Mouse (Mus musculus): Measurements from ENCODE around the gene Fbxw5. TPM values are rescaled to one million over a fixed set of nuclear protein-coding genes. Genes with fewer than 3 reads are reported as not detected.

Fbxw5 gene
- total RNA-seq (2017): 33.3 to 58.1 TPM (median 38.6 TPM) in 3 replicates

GRCm38 (mm10) chr2:25500576-25501405, at the start of gene Fbxw5:
TSS of gene Fbxw5 (plus strand) at chr2:25500750.
- ATAC-seq (replicated peaks; ENCODE audit: insufficient number of reproducible peaks, low FRiP score, low TSS enrichment, poor library complexity, severe bottlenecking): peak; percentile 70

GRCm38 (mm10) chr2:25450853-25451647, 49.5 kb upstream of the Fbxw5 start:
- no peak for ATAC-seq (replicated peaks; ENCODE audit: insufficient number of reproducible peaks, low FRiP score, low TSS enrichment, poor library complexity, severe bottlenecking)

- ATAC-seq (replicated peaks; ENCODE audit: insufficient number of reproducible peaks, low FRiP score, low TSS enrichment, poor library complexity, severe bottlenecking): no peak
Observed at GRCm38 (mm10) chr2:25452951-25453350, 47.6 kb upstream of the Fbxw5 start.

GRCm38 (mm10) chr2:25456205-25456953, 44.2 kb upstream of the Fbxw5 start, which contains the start of gene Clic3:
TSS of gene Clic3 (plus strand) at chr2:25456838.
- ATAC-seq (replicated peaks; ENCODE audit: insufficient number of reproducible peaks, low FRiP score, low TSS enrichment, poor library complexity, severe bottlenecking): no peak

GRCm38 (mm10) chr2:25457022-25457896, 43.3 kb upstream of the Fbxw5 start:
- no peak for ATAC-seq (replicated peaks; ENCODE audit: insufficient number of reproducible peaks, low FRiP score, low TSS enrichment, poor library complexity, severe bottlenecking)

- ATAC-seq (replicated peaks; ENCODE audit: insufficient number of reproducible peaks, low FRiP score, low TSS enrichment, poor library complexity, severe bottlenecking): no peak
Observed at GRCm38 (mm10) chr2:25458911-25459310, 41.6 kb upstream of the Fbxw5 start.

GRCm38 (mm10) chr2:25460135-25460534, 40.4 kb upstream of the Fbxw5 start:
- ATAC-seq (replicated peaks; ENCODE audit: insufficient number of reproducible peaks, low FRiP score, low TSS enrichment, poor library complexity, severe bottlenecking): no peak

- peak; percentile 92 for ATAC-seq (replicated peaks; ENCODE audit: insufficient number of reproducible peaks, low FRiP score, low TSS enrichment, poor library complexity, severe bottlenecking)
Observed at GRCm38 (mm10) chr2:25460551-25461309, 39.8 kb upstream of the Fbxw5 start, which contains the start of gene Paxx. TSS of gene Paxx (minus strand) at chr2:25461094.

- no peak for ATAC-seq (replicated peaks; ENCODE audit: insufficient number of reproducible peaks, low FRiP score, low TSS enrichment, poor library complexity, severe bottlenecking)
Observed at GRCm38 (mm10) chr2:25461407-25461806, 39.1 kb upstream of the Fbxw5 start.

- no peak for ATAC-seq (replicated peaks; ENCODE audit: insufficient number of reproducible peaks, low FRiP score, low TSS enrichment, poor library complexity, severe bottlenecking)
Observed at GRCm38 (mm10) chr2:25463630-25464029, 36.9 kb upstream of the Fbxw5 start.

- ATAC-seq (replicated peaks; ENCODE audit: insufficient number of reproducible peaks, low FRiP score, low TSS enrichment, poor library complexity, severe bottlenecking): no peak
Observed at GRCm38 (mm10) chr2:25465256-25465655, 35.3 kb upstream of the Fbxw5 start.

GRCm38 (mm10) chr2:25465816-25466635, 34.5 kb upstream of the Fbxw5 start:
- 0 out of 2 replicates have a peak, but pooled peaks have one; percentile 28 for ATAC-seq (replicated peaks; ENCODE audit: insufficient number of reproducible peaks, low FRiP score, low TSS enrichment, poor library complexity, severe bottlenecking)

GRCm38 (mm10) chr2:25467606-25468303, 32.8 kb upstream of the Fbxw5 start:
- ATAC-seq (replicated peaks; ENCODE audit: insufficient number of reproducible peaks, low FRiP score, low TSS enrichment, poor library complexity, severe bottlenecking): no peak

- ATAC-seq (replicated peaks; ENCODE audit: insufficient number of reproducible peaks, low FRiP score, low TSS enrichment, poor library complexity, severe bottlenecking): no peak
Observed at GRCm38 (mm10) chr2:25468962-25469915, 31.3 kb upstream of the Fbxw5 start.

GRCm38 (mm10) chr2:25469969-25470368, 30.6 kb upstream of the Fbxw5 start, which contains the start of gene Ptgds:
TSS of gene Ptgds (minus strand) at chr2:25470046.
- no peak for ATAC-seq (replicated peaks; ENCODE audit: insufficient number of reproducible peaks, low FRiP score, low TSS enrichment, poor library complexity, severe bottlenecking)
